Mouse (Mus musculus) embryonic fibroblast, embryonic 13.5 days (primary cell): Measurements from ENCODE around the gene 1700037H04Rik.
A peak's percentile ranks its signal among the peaks of the same experiment; 100 is the strongest.

Experiments
- CTCF ChIP-seq: IDR thresholded peaks from 2 replicates; pipeline ENCODE4 v1.5.1; 2011; ENCODE audit warnings: mild to moderate bottlenecking, control low read depth, low read length, moderate library complexity, borderline replicate concordance; ENCODE audit not compliant: insufficient read depth
- POLR2A ChIP-seq: IDR thresholded peaks from 2 replicates; pipeline ENCODE4 v1.6.1; 2011; ENCODE audit warnings: low read depth, mild to moderate bottlenecking, control low read depth, low read length, moderate library complexity

DNA sequence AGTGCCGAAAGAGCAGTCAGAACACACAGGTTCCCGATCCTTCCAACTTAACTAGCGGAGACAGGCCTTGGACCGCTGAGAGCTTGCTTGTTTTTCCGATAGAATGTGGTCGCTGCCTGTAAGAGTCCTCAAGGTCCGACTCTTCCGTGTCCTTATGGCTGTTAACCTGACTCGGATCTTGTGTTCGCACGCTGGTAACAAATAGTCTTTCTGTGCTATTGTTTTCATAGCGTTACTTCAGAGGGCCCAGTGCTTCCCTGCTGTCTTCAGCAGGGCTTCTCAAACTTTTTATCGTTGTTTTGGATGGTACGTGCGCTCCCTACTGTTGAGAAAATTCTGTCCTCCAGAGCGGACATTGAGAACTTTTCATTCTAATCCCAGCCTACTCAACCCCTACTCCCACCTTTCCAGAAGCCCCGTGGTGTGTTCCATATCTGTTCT is 810 bp upstream of the 1700037H04Rik start:
- TF ChIP-seq POLR2A (peak; percentile 24; the same call in 1 of the 2 replicates), CTCF (no peak)
